Mouse (Mus musculus) hindlimb bud, embryonic 11.5 days (tissue): ENCODE data around the gene Slc41a1.

Experiments used
- DNase-seq: peaks from one replicate; pipeline ENCODE4 v3.0.0-alpha.2; 2012; ENCODE audit warnings: low read depth, low spot score; ENCODE audit errors: extremely low spot score

Slc41a1 gene

GRCm38 (mm10) chr1:131879816-131880215 is 52.5 kb downstream of the Slc41a1 start:
- DNase-seq: no peak

GRCm38 (mm10) chr1:131882787-131883186 is 55.5 kb downstream of the Slc41a1 start:
- DNase-seq: no peak

GRCm38 (mm10) chr1:131886173-131886572 is 58.9 kb downstream of the Slc41a1 start:
- DNase-seq: no peak

GRCm38 (mm10) chr1:131886641-131887040 is 59.3 kb downstream of the Slc41a1 start:
- DNase-seq: no peak

- no peak for DNase-seq
Measured at GRCm38 (mm10) chr1:131890043-131890658, 62.9 kb downstream of the Slc41a1 start.

GRCm38 (mm10) chr1:131891436-131891835 is 64.1 kb downstream of the Slc41a1 start:
- DNase-seq: no peak
